Mouse (Mus musculus): Measurements from ENCODE around the gene Osbpl2. TPM values are rescaled to one million over a fixed set of nuclear protein-coding genes. Genes with fewer than 3 reads are reported as not detected.

The Osbpl2 gene
- polyA plus RNA-seq, 1 experiment from 2014 or later: 43.7 TPM

- H3K4me3 ChIP-seq (ENCODE audit: low read depth, low read length): no peak overlapping the region
- DNase-seq (ENCODE audit: low spot score) (no peak), ATAC-seq (ENCODE audit: insufficient read depth, low FRiP score, low TSS enrichment) (no peak)
- H3K9ac ChIP-seq (ENCODE audit: low read length): no peak overlapping the region
- WGBS: 56% methylated on average over 1 of the region's 1 CpGs
- H3K9me3 ChIP-seq (ENCODE audit: control insufficient read depth, low read length): no peaks in the 10 kb centered on the region
- H3K36me3 ChIP-seq (ENCODE audit: control insufficient read depth, insufficient read depth, low read length): no peaks in the 10 kb centered on the region
- no peak overlapping the region for H3K4me2 ChIP-seq (ENCODE audit: low read depth)
- no peak overlapping the region for H3K27ac ChIP-seq (ENCODE audit: low read depth, low read length)
- H3K27me3 ChIP-seq (ENCODE audit: control insufficient read depth, insufficient read depth, low read length): no peaks in the 10 kb centered on the region
- peaks cover 15% of the 10 kb centered on the region; the same call in 1 of the 2 replicates for H3K4me1 ChIP-seq (ENCODE audit: control insufficient read depth, insufficient read depth, low read length)
Observed at GRCm38 (mm10) chr2:180127675-180128074, 8.6 kb downstream of the Osbpl2 start.

GRCm38 (mm10) chr2:180133231-180133630 is 14.1 kb downstream of the Osbpl2 start:
- Histone ChIP-seq H3K36me3 (ENCODE audit: control insufficient read depth, insufficient read depth, low read length) (no peaks in the 10 kb centered on the region), H3K4me2 (ENCODE audit: low read depth) (no peak overlapping the region), H3K9me3 (ENCODE audit: control insufficient read depth, low read length) (no peaks in the 10 kb centered on the region), H3K4me1 (ENCODE audit: control insufficient read depth, insufficient read depth, low read length) (no peaks in the 10 kb centered on the region), H3K27ac (ENCODE audit: low read depth, low read length) (no peak overlapping the region), H3K27me3 (ENCODE audit: control insufficient read depth, insufficient read depth, low read length) (no peaks in the 10 kb centered on the region), H3K4me3 (ENCODE audit: low read depth, low read length) (no peak overlapping the region), H3K9ac (ENCODE audit: low read length) (no peak overlapping the region)
- DNase-seq (ENCODE audit: low spot score) (no peak), ATAC-seq (ENCODE audit: insufficient read depth, low FRiP score, low TSS enrichment) (no peak)
- WGBS: 97% methylated on average over 4 of the region's 4 CpGs

- Histone ChIP-seq H3K9ac (ENCODE audit: low read length) (no peak overlapping the region), H3K27me3 (ENCODE audit: control insufficient read depth, insufficient read depth, low read length) (no peaks in the 10 kb centered on the region), H3K27ac (ENCODE audit: low read depth, low read length) (no peak overlapping the region), H3K9me3 (ENCODE audit: control insufficient read depth, low read length) (no peaks in the 10 kb centered on the region), H3K4me1 (ENCODE audit: control insufficient read depth, insufficient read depth, low read length) (no peaks in the 10 kb centered on the region), H3K4me3 (ENCODE audit: low read depth, low read length) (no peak overlapping the region), H3K36me3 (ENCODE audit: control insufficient read depth, insufficient read depth, low read length) (no peaks in the 10 kb centered on the region), H3K4me2 (ENCODE audit: low read depth) (no peak overlapping the region)
- no peak for DNase-seq (ENCODE audit: low spot score)
- ATAC-seq (ENCODE audit: insufficient read depth, low FRiP score, low TSS enrichment): no peak
- 86% methylated on average over 3 of the region's 3 CpGs for WGBS
Observed at GRCm38 (mm10) chr2:180133911-180134310, 14.8 kb downstream of the Osbpl2 start.

- Histone ChIP-seq H3K36me3 (ENCODE audit: control insufficient read depth, insufficient read depth, low read length) (no peaks in the 10 kb centered on the region), H3K4me3 (ENCODE audit: low read depth, low read length) (no peak overlapping the region), H3K4me2 (ENCODE audit: low read depth) (no peak overlapping the region), H3K27ac (ENCODE audit: low read depth, low read length) (no peak overlapping the region), H3K9ac (ENCODE audit: low read length) (no peak overlapping the region), H3K27me3 (ENCODE audit: control insufficient read depth, insufficient read depth, low read length) (no peaks in the 10 kb centered on the region), H3K9me3 (ENCODE audit: control insufficient read depth, low read length) (no peaks in the 10 kb centered on the region), H3K4me1 (ENCODE audit: control insufficient read depth, insufficient read depth, low read length) (no peaks in the 10 kb centered on the region)
- no peak for ATAC-seq (ENCODE audit: insufficient read depth, low FRiP score, low TSS enrichment)
- WGBS: 86% methylated on average over 5 of the region's 5 CpGs
- no peak for DNase-seq (ENCODE audit: low spot score)
Observed at GRCm38 (mm10) chr2:180135414-180135813, 16.3 kb downstream of the Osbpl2 start.

GRCm38 (mm10) chr2:180146091-180146490 is 27.0 kb downstream of the Osbpl2 start:
- 88% methylated on average over 2 of the region's 2 CpGs for WGBS
- H3K36me3 ChIP-seq (ENCODE audit: control insufficient read depth, insufficient read depth, low read length): no peaks in the 10 kb centered on the region; the same call in 1 of the 2 replicates
- ATAC-seq (ENCODE audit: insufficient read depth, low FRiP score, low TSS enrichment): no peak

GRCm38 (mm10) chr2:180147379-180147778 is 28.3 kb downstream of the Osbpl2 start:
- Histone ChIP-seq H3K9ac (ENCODE audit: low read length) (no peak overlapping the region), H3K4me1 (ENCODE audit: control insufficient read depth, insufficient read depth, low read length) (no peaks in the 10 kb centered on the region), H3K4me2 (ENCODE audit: low read depth) (no peak overlapping the region), H3K36me3 (ENCODE audit: control insufficient read depth, insufficient read depth, low read length) (no peaks in the 10 kb centered on the region; the same call in 1 of the 2 replicates), H3K27me3 (ENCODE audit: control insufficient read depth, insufficient read depth, low read length) (no peaks in the 10 kb centered on the region), H3K9me3 (ENCODE audit: control insufficient read depth, low read length) (no peaks in the 10 kb centered on the region), H3K27ac (ENCODE audit: low read depth, low read length) (no peak overlapping the region), H3K4me3 (ENCODE audit: low read depth, low read length) (no peak overlapping the region)
- DNase-seq (ENCODE audit: low spot score): no peak
- no peak for ATAC-seq (ENCODE audit: insufficient read depth, low FRiP score, low TSS enrichment)
- 94% methylated on average over 6 of the region's 6 CpGs for WGBS

More at GRCm38 (mm10) chr2:180146091-180146490, 27.0 kb downstream of the Osbpl2 start:
- Histone ChIP-seq H3K4me1 (ENCODE audit: control insufficient read depth, insufficient read depth, low read length) (no peaks in the 10 kb centered on the region), H3K9me3 (ENCODE audit: control insufficient read depth, low read length) (no peaks in the 10 kb centered on the region), H3K27me3 (ENCODE audit: control insufficient read depth, insufficient read depth, low read length) (no peaks in the 10 kb centered on the region), H3K4me2 (ENCODE audit: low read depth) (no peak overlapping the region), H3K4me3 (ENCODE audit: low read depth, low read length) (no peak overlapping the region), H3K9ac (ENCODE audit: low read length) (no peak overlapping the region), H3K27ac (ENCODE audit: low read depth, low read length) (no peak overlapping the region)
- DNase-seq (ENCODE audit: low spot score): no peak

GRCm38 (mm10) chr2:180148551-180148950 is 29.4 kb downstream of the Osbpl2 start:
- ATAC-seq (ENCODE audit: insufficient read depth, low FRiP score, low TSS enrichment) (no peak), DNase-seq (ENCODE audit: low spot score) (no peak)
- Histone ChIP-seq H3K27me3 (ENCODE audit: control insufficient read depth, insufficient read depth, low read length) (no peaks in the 10 kb centered on the region), H3K4me2 (ENCODE audit: low read depth) (no peak overlapping the region), H3K4me3 (ENCODE audit: low read depth, low read length) (no peak overlapping the region), H3K9me3 (ENCODE audit: control insufficient read depth, low read length) (no peaks in the 10 kb centered on the region), H3K4me1 (ENCODE audit: control insufficient read depth, insufficient read depth, low read length) (no peaks in the 10 kb centered on the region), H3K27ac (ENCODE audit: low read depth, low read length) (no peak overlapping the region), H3K9ac (ENCODE audit: low read length) (no peak overlapping the region), H3K36me3 (ENCODE audit: control insufficient read depth, insufficient read depth, low read length) (no peaks in the 10 kb centered on the region; the same call in 1 of the 2 replicates)
- 88% methylated on average over 9 of the region's 9 CpGs for WGBS

- Histone ChIP-seq H3K4me1 (ENCODE audit: control insufficient read depth, insufficient read depth, low read length) (no peaks in the 10 kb centered on the region), H3K27me3 (ENCODE audit: control insufficient read depth, insufficient read depth, low read length) (no peaks in the 10 kb centered on the region), H3K4me2 (ENCODE audit: low read depth) (no peak overlapping the region), H3K9ac (ENCODE audit: low read length) (no peak overlapping the region), H3K4me3 (ENCODE audit: low read depth, low read length) (no peak overlapping the region), H3K9me3 (ENCODE audit: control insufficient read depth, low read length) (no peaks in the 10 kb centered on the region), H3K27ac (ENCODE audit: low read depth, low read length) (no peak overlapping the region), H3K36me3 (ENCODE audit: control insufficient read depth, insufficient read depth, low read length) (peaks cover 3% of the 10 kb centered on the region)
- DNase-seq (ENCODE audit: low spot score) (no peak), ATAC-seq (ENCODE audit: insufficient read depth, low FRiP score, low TSS enrichment) (no peak)
- WGBS: 61% methylated on average over 3 of the region's 3 CpGs
Observed at GRCm38 (mm10) chr2:180154796-180155195, 35.7 kb downstream of the Osbpl2 start.

GRCm38 (mm10) chr2:180158627-180159026 is 39.5 kb downstream of the Osbpl2 start:
- ATAC-seq (ENCODE audit: insufficient read depth, low FRiP score, low TSS enrichment) (no peak), DNase-seq (ENCODE audit: low spot score) (no peak)
- Histone ChIP-seq H3K9ac (ENCODE audit: low read length) (no peak overlapping the region), H3K27me3 (ENCODE audit: control insufficient read depth, insufficient read depth, low read length) (no peaks in the 10 kb centered on the region), H3K4me3 (ENCODE audit: low read depth, low read length) (no peak overlapping the region), H3K9me3 (ENCODE audit: control insufficient read depth, low read length) (no peaks in the 10 kb centered on the region), H3K27ac (ENCODE audit: low read depth, low read length) (no peak overlapping the region), H3K4me1 (ENCODE audit: control insufficient read depth, insufficient read depth, low read length) (no peaks in the 10 kb centered on the region), H3K36me3 (ENCODE audit: control insufficient read depth, insufficient read depth, low read length) (peaks cover 3% of the 10 kb centered on the region; the same call in 1 of the 2 replicates), H3K4me2 (ENCODE audit: low read depth) (no peak overlapping the region)
- WGBS: 89% methylated on average over 3 of the region's 3 CpGs
